Mouse (Mus musculus) R1 (cell line): ENCODE results near the gene Dapk2.
A peak's percentile ranks its signal among the peaks of the same experiment; 100 is the strongest.

Experiments used
- DNase-seq: peaks from one replicate; pipeline ENCODE4 v3.0.0-alpha.2; 2018; ENCODE audit warnings: low read depth, low spot score

The Dapk2 gene

DNA sequence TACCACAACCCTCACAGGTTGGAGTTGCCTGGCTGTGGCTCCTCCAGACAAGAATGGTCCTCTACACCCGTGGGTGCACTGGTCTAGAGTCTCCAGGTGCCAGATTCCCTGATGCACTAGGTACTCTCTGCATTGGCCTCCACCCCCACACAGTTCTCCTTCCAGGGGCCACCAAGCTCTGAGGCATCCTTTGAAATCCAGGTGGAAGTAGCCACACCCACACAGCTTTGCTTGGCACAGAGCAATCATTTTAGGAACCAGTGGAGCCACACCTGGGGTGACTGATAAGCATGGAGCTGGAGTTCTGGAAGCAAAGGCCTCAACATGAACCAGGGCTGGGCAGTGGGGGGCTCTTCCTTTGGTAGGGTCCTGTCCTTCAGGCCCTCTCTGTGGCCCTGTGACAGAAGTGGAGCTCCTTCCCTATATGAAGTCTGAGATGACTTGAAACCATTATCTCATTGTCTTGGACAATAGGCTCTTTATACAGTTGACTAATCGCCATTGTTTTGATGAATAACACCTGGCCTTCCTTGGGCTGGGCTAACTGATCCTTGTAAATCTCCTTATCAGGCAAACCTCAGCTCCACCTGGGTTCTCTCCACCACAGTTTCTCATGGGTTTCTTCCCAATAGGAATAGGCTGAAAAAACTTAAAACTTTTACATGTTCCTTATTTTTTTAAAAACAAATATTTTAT is 70.6 kb downstream of the Dapk2 start:
- peak; percentile 37 for DNase-seq

- DNase-seq, result no peak
Observed at GRCm38 (mm10) chr9:66231820-66232479, 73.9 kb downstream of the Dapk2 start.

DNA sequence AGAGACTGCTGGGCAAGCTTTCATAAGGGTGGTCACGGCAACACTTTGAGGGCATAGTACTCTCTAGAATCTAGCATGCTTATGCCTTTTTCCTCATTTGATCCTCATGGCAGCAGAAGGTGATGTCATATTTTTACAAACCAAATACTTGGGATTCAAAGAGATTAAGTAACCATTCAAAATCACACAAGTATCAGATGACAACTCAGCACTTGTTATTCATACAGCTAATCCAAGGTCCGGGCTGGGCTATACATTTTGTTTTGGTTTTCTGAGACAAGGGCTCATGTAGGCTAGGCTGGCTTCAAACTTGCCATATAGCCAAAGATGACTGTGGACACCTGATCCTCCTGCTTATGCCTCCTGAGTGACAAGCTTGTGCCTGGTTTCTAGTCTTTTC is 78.6 kb downstream of the Dapk2 start:
- no peak for DNase-seq

GRCm38 (mm10) chr9:66237742-66238141 is 79.7 kb downstream of the Dapk2 start:
- DNase-seq, result no peak

GRCm38 (mm10) chr9:66239173-66239572 is 81.2 kb downstream of the Dapk2 start:
- DNase-seq, result no peak

DNA sequence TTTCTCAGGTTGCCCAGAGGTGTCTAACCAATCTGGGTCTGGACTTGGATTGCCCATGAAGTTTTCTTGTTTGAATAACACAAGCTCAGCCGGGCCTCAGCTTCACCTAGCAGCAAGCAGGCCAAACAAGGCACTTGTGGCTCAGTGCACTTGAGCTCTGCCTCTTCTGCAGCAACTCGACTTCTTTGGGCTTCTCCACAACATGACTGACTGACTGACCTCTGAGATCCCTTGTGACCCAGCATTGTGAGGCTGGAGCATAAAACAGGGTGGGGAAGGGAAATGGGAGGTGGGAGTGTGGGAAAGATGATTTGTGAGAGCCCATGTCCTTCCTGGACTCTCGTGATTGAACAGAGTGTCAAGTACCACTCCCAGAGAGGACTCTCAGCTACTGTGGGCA is 81.7 kb downstream of the Dapk2 start:
- DNase-seq, result no peak

GRCm38 (mm10) chr9:66240493-66240892 is 82.5 kb downstream of the Dapk2 start:
- DNase-seq, result no peak

GRCm38 (mm10) chr9:66240991-66241390 is 83.0 kb downstream of the Dapk2 start:
- DNase-seq, result peak; percentile 59

DNA sequence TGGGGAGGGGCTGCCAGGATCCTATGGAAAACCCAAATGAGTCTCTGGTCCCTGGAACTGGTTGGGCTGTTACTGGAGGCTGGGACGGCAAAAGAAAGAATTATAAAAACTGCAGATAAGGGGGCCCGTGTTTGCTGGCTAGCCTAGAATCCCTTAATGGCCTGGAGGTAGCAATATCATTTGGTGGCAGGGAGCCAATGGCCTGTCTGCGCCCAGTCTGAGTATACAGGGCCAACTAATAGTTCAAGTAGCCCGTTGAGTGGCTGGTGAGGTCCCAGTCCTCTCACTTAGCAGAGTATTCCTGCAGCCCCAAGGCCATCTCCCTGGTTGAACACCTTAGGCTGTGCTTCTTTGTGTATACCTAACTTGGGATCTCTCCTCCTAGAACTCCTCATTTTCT is 83.7 kb downstream of the Dapk2 start:
- no peak for DNase-seq

GRCm38 (mm10) chr9:66243240-66243639 is 85.2 kb downstream of the Dapk2 start:
- no peak for DNase-seq

- no peak for DNase-seq
Observed at GRCm38 (mm10) chr9:66244079-66244478, 86.1 kb downstream of the Dapk2 start.

DNA sequence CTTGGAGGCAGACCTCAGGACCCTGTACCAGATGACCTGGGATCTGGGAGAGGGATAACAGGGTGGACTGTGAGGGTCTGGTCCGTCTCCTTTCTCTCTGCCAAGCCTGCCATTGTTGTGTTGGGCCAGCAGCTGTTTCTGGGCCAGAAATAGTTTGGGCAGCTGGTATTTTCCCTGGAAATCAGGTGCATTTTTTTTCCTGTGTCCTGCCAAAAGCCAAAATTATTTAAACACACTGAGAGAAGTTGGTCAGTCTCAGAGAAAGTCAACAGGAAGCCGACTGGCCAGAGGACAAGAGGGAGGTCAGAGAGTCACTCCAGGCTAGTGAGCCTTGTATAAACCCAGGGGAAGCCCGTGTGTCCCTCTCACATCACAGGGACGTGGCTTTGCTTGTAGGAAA is 87.7 kb downstream of the Dapk2 start:
- DNase-seq, result no peak

DNA sequence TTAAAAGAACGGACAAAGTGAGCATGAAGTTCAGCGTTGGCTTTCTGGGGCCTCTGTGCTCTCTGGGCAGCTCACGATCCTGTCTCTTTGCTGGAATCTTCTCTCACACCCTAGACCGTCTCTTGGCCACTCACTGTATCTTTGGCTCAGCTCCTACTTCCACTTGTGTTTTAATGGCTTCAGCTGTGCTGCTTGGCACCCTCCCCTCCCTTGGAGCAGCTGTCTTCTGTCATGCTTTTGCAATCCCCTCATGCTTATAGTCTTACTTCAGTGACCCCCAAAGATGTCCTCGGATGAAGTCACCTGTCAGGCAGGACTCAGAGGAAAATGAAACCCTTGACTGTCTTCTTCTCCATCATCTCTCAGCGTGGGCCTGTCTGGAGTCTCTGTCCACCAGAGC is 91.3 kb downstream of the Dapk2 start:
- DNase-seq, result no peak

DNA sequence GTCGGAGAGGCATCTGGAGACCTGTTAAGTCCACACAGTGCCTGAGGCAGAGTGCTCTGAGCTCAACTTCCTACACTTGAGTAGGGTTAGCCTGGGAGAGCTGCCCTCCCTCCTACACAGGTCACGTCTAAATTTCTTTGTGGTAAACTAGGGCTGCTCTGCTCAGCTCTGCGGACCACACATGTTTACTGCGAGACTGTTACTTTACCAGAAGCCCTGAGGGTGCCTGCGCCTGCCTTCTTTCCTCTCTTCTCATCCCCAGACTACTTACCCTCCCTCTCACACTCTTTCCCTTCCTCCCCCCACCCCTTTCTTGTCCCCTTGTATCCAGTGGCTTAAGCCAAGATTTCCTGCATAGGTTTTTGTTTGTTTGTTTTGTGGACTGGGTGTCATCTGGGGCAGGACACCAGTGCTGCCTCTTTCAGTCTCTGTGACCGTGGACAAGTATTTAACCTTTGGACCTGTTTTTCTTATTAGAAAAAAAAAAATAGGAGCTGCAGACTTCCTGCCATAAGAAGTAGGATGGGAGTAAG is 93.2 kb downstream of the Dapk2 start:
- no peak for DNase-seq

DNA sequence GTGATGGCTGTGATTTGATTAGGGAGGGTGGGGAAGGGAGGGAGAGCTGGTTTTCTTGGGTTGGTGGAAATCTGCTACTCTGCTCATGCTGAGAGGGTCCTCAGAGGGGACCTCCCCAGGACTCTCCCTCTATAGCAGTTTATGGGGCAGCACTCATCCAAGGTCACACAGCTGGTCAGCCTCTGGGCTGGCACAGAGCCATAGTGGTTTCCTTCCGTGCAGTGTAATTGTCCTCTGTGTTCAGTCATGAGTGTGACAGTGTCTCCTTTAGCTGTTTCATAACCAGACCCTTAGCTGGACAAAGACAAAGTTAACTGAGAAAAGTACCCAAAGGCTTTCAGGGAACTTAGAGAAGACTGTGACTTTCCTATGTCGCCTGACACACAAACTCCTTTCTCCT is 103.7 kb downstream of the Dapk2 start:
- no peak for DNase-seq

- no peak for DNase-seq
Observed at GRCm38 (mm10) chr9:66263701-66264100, 105.7 kb downstream of the Dapk2 start.

DNA sequence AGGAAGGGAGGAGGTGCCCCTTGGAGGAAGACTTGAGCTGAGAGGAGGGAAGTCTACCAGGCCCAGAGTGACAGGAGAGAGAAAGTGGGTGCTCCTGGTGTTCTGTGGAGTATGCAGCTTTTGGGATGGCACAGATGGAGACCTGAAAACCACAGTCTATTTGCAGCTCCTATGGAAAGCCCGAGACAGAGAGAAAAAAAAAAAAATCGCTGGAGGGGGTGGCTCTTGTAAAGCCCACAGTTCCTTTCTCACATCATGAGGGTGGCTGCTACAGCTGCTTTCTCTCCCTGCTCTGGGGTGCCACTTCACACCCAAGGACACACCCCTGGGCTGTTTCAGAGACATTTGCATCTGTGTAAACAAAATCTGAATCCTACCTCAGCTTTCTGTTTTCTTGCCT is 107.6 kb downstream of the Dapk2 start:
- no peak for DNase-seq

GRCm38 (mm10) chr9:66266237-66267170 is 108.5 kb downstream of the Dapk2 start:
- no peak for DNase-seq

DNA sequence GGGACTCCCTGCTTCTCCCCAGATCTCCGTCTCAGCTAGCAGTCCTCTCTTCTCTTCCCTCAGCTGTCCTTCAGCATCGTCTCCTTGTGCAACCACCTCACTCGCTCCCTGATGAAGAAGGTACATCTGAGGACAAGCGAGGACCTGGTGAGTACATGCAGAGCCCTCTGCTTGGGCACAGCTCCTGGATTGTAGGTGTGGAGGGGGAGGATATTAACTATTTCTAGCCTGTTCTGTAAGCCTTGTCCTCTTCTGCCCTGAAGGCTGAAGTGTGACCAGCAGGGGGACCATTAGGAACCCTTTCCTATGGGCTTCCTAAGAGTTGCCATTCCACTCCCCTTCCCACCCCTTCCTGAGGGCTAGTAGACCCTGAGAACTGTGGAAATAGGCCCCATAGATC is 110.8 kb downstream of the Dapk2 start:
- peak; percentile 34 for DNase-seq

GRCm38 (mm10) chr9:66270038-66270437 is 112.0 kb downstream of the Dapk2 start:
- no peak for DNase-seq

- peak; percentile 94 for DNase-seq
Observed at GRCm38 (mm10) chr9:66271726-66272125, 113.7 kb downstream of the Dapk2 start.

DNA sequence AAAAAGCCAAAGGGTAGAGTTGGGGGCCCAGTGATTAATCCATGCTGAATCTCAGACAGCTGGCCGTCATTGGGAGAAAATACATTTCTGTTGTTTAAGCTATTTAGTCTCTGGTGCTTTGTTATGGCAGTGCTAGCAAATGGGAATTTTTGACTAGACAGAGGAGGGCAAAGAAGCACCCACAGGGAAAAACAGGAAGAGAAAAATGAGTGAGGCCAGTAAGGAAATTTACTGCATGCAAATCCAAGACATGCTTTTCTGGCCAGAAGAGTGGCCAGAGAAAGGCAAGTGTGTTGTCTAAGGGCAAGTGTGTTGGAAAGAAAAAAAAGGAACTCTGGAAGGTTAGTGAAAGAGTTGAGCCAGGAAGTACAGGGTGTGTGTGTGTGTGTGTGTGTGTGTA is 115.6 kb downstream of the Dapk2 start:
- no peak for DNase-seq
